Mouse (Mus musculus): ENCODE results near the gene Tmem206.

DNA sequence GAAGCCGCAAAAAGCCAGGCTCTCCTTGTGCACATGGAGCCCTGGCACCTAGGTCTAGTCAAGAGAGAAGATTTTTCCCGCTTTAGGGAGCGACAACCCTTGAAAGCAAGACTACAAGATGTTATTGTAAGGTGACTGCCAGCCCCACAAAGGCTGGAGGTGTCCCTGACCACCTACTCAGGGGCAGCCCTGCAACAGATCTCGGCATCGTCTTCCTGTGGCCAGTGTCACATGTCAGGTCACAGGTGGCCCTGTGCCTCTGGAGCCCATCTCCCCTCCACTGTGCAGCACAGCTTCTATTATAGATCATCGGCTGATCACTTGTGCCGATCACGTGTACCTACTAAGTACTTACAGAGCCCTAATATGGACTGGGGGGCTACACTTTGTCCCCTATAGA is 21.9 kb downstream of the Tmem206 start:
- TF ChIP-seq GATA1 (IDR thresholded peaks at IDR 0.05; ENCODE audit: borderline replicate concordance, low read length) (no peak), CTCF (IDR thresholded peaks at IDR 0.05; ENCODE audit: low read depth, low read length) (no peak), TAL1 (conservative IDR thresholded peaks at IDR 0.05; ENCODE audit: low read depth, low read length) (no peak), POLR2AphosphoS5 (IDR thresholded peaks at IDR 0.05; ENCODE audit: insufficient replicate concordance, low read depth, low read length) (no peak), GATA2 (IDR thresholded peaks at IDR 0.05; ENCODE audit: borderline replicate concordance, low read depth, low read length) (no peak)
